In genomic region chr1:191470190-191470985, GRCm38 (mm10) we compare ENCODE assay signal across 8 mouse cellular contexts.
DNase-seq lines count a peak whose midpoint lies in the region; ATAC-seq and TF ChIP-seq lines count a peak whose summit lies in the region.

No protein-coding gene starts in this region.

- H3K9me3 ChIP-seq in kidney, postnatal 0 days (replicated peaks; ENCODE audit: low read length): no peaks in the 10 kb centered on the region
- H3K9me3 ChIP-seq in lung, embryonic 14.5 days (ENCODE audit: low read depth, low read length): no peaks in the 10 kb centered on the region
- no peaks in the 10 kb centered on the region for H3K9me3 ChIP-seq in stomach, postnatal 0 days (ENCODE audit: control insufficient read depth, low read length)

- 24% methylated on average over 13 of the region's 13 CpGs for WGBS in kidney, postnatal 0 days
- 14% methylated on average over 13 of the region's 13 CpGs for WGBS in lung, embryonic 14.5 days
- 12% methylated on average over 13 of the region's 13 CpGs for WGBS in stomach, postnatal 0 days

- H3K36me3 ChIP-seq in kidney, postnatal 0 days (ENCODE audit: insufficient read depth, low read length): no peaks in the 10 kb centered on the region
- no peaks in the 10 kb centered on the region for H3K36me3 ChIP-seq in lung, embryonic 14.5 days (ENCODE audit: insufficient read depth)
- no peaks in the 10 kb centered on the region for H3K36me3 ChIP-seq in stomach, postnatal 0 days (ENCODE audit: control insufficient read depth, insufficient read depth, low read length)

- H3K27ac ChIP-seq in kidney, postnatal 0 days: 0 out of 2 replicates have a peak overlapping the region, but pooled peaks have one; percentile 4
- peak overlapping the region; percentile 50; the same call in 1 of the 2 replicates for H3K27ac ChIP-seq in lung, embryonic 14.5 days (ENCODE audit: low read depth)
- peak overlapping the region; percentile 49 for H3K27ac ChIP-seq in stomach, postnatal 0 days (replicated peaks)

- no peak for TF ChIP-seq EP300 in stomach, postnatal 0 days (optimal IDR thresholded peaks at IDR 0.05)

- H3K4me2 ChIP-seq in kidney, postnatal 0 days (ENCODE audit: low read length): no peak overlapping the region
- H3K4me2 ChIP-seq in lung, embryonic 14.5 days: peak overlapping the region; percentile 27; the same call in 1 of the 2 replicates
- H3K4me2 ChIP-seq in stomach, postnatal 0 days (replicated peaks; ENCODE audit: low read depth): no peak overlapping the region

- ATAC-seq in kidney, postnatal 0 days (replicated peaks; ENCODE audit: low FRiP score, low read depth): no peak
- peak; percentile 64 for ATAC-seq in lung, embryonic 14.5 days (ENCODE audit: insufficient read depth)
- ATAC-seq in stomach, postnatal 0 days (ENCODE audit: low FRiP score, low TSS enrichment): peak; percentile 83

- no peaks in the 10 kb centered on the region for H3K27me3 ChIP-seq in kidney, postnatal 0 days (ENCODE audit: insufficient read depth, low read length)
- H3K27me3 ChIP-seq in lung, embryonic 14.5 days (ENCODE audit: insufficient read depth, low read length): no peaks in the 10 kb centered on the region
- no peaks in the 10 kb centered on the region for H3K27me3 ChIP-seq in stomach, postnatal 0 days (ENCODE audit: control insufficient read depth, insufficient read depth, low read length)

- no peaks in the 10 kb centered on the region for H3K4me1 ChIP-seq in kidney, postnatal 0 days (replicated peaks; ENCODE audit: insufficient read depth, low read length)
- H3K4me1 ChIP-seq in lung, embryonic 14.5 days (ENCODE audit: insufficient read depth): peaks cover 8% of the 10 kb centered on the region; the same call in 1 of the 2 replicates
- no peaks in the 10 kb centered on the region for H3K4me1 ChIP-seq in stomach, postnatal 0 days (replicated peaks; ENCODE audit: control insufficient read depth, insufficient read depth)

- TF ChIP-seq CTCF in kidney, postnatal 0 days (IDR thresholded peaks at IDR 0.05; ENCODE audit: low read depth): no peak
- no peak for TF ChIP-seq CTCF in lung, embryonic 14.5 days (IDR thresholded peaks at IDR 0.05; ENCODE audit: low read depth)
- TF ChIP-seq CTCF in stomach, postnatal 0 days (IDR thresholded peaks at IDR 0.05; ENCODE audit: low read depth): no peak

- peak; percentile 86 for DNase-seq in right cerebral cortex, adult 18-20 months
- no peak for DNase-seq in right cerebral cortex, postnatal 4 days
- peak; percentile 39 to 53 for DNase-seq in frontal cortex, postnatal 25 days (ENCODE audit: low spot score in 2 of 2)
- DNase-seq in kidney, postnatal 0 days (ENCODE audit: low spot score): peak; percentile 72
- peak; percentile 60 for DNase-seq in lung, embryonic 14.5 days
- DNase-seq in stomach, postnatal 0 days (ENCODE audit: low spot score): peak; percentile 35
- no peak for DNase-seq in spleen, postnatal 10 days (ENCODE audit: low spot score in 2 of 2)
- DNase-seq in embryo, embryonic 10.5 days (ENCODE audit: low spot score): no peak

- H3K9ac ChIP-seq in kidney, postnatal 0 days (ENCODE audit: low read depth, low read length): no peak overlapping the region
- no peak overlapping the region; the same call in 1 of the 2 replicates for H3K9ac ChIP-seq in lung, embryonic 14.5 days
- H3K9ac ChIP-seq in stomach, postnatal 0 days (ENCODE audit: low read length): no peak overlapping the region

- no peak overlapping the region for H3K4me3 ChIP-seq in kidney, postnatal 0 days (replicated peaks; ENCODE audit: low read depth, low read length)
- H3K4me3 ChIP-seq in lung, embryonic 14.5 days (ENCODE audit: low read depth, low read length): no peak overlapping the region
- H3K4me3 ChIP-seq in stomach, postnatal 0 days (ENCODE audit: low read depth, low read length): no peak overlapping the region

Comparison
In these comparisons a context has a peak if more than half of its experiments do, and no peak if none do; other contexts are left out.
1. DNase-seq: peak in right cerebral cortex, adult 18-20 months (single experiment), frontal cortex, postnatal 25 days (2 of 2), kidney, postnatal 0 days (single experiment), lung, embryonic 14.5 days (single experiment) and stomach, postnatal 0 days (single experiment); none in right cerebral cortex, postnatal 4 days (single experiment), spleen, postnatal 10 days (0 of 2) and embryo, embryonic 10.5 days (single experiment).
2. Peak in every context shown above with its lines, with median percentiles within 50 percentile points of each other: H3K27ac ChIP-seq.